ENCODE assay signal across 8 mouse cellular contexts in genomic region chr6:24955131-24955945, GRCm38 (mm10). TPM values are rescaled to one million over a fixed set of nuclear protein-coding genes. Genes with fewer than 3 reads are reported as not detected.
A peak's percentile ranks its signal among the peaks of the same experiment; 100 is the strongest.
DNase-seq lines count a peak whose midpoint lies in the region; ATAC-seq lines count a peak whose summit lies in the region.

No protein-coding gene starts in this region.

- ATAC-seq in heart, embryonic 12.5 days (ENCODE audit: insufficient number of reproducible peaks, low FRiP score) = peak; percentile 73
- peak; percentile 59 for ATAC-seq in liver, embryonic 11.5 days (replicated peaks; ENCODE audit: low FRiP score)

- peak overlapping the region; percentile 52 for H3K9ac ChIP-seq in heart, embryonic 12.5 days
- H3K9ac ChIP-seq in liver, embryonic 11.5 days (ENCODE audit: low read depth, low read length) = no peak overlapping the region

- peaks cover 9% of the 10 kb centered on the region for H3K27me3 ChIP-seq in heart, embryonic 12.5 days (replicated peaks)
- H3K27me3 ChIP-seq in liver, embryonic 11.5 days (replicated peaks; ENCODE audit: control insufficient read depth, insufficient read depth, low read length) = peaks cover 27% of the 10 kb centered on the region

- under 1% methylated on average over 91 of the region's 91 CpGs for WGBS in heart, embryonic 12.5 days
- under 1% methylated on average over 91 of the region's 91 CpGs for WGBS in liver, embryonic 11.5 days

- peak overlapping the region; percentile 61 for H3K4me3 ChIP-seq in heart, embryonic 12.5 days
- peak overlapping the region; percentile 54 for H3K4me3 ChIP-seq in liver, embryonic 11.5 days (ENCODE audit: low read depth, low read length)

- peak; percentile 4 for DNase-seq in thymus, postnatal 14 days
- DNase-seq in thymus, postnatal 0 days (ENCODE audit: low spot score) = no peak
- DNase-seq in embryo, embryonic 11 days = peak; percentile 82
- DNase-seq in kidney, postnatal 14 days = peak; percentile 55
- DNase-seq in liver, embryonic 11.5 days (ENCODE audit: low spot score) = peak; percentile 53
- peak; percentile 67 for DNase-seq in right cerebral cortex, adult 18-20 months
- DNase-seq in spleen, adult 18-20 months = no peak

- H3K4me2 ChIP-seq in heart, embryonic 12.5 days = peak overlapping the region; percentile 98
- H3K4me2 ChIP-seq in liver, embryonic 11.5 days = peak overlapping the region; percentile 86

- peaks cover 8% of the 10 kb centered on the region; the same call in 1 of the 2 replicates for H3K4me1 ChIP-seq in heart, embryonic 12.5 days (replicated peaks)
- H3K4me1 ChIP-seq in liver, embryonic 11.5 days (replicated peaks; ENCODE audit: control insufficient read depth, insufficient read depth, low read length) = no peaks in the 10 kb centered on the region; the same call in 1 of the 2 replicates

- H3K9me3 ChIP-seq in heart, embryonic 12.5 days (replicated peaks) = no peaks in the 10 kb centered on the region
- H3K9me3 ChIP-seq in liver, embryonic 11.5 days (ENCODE audit: control insufficient read depth, low read length) = no peaks in the 10 kb centered on the region

- H3K36me3 ChIP-seq in heart, embryonic 12.5 days = no peaks in the 10 kb centered on the region
- H3K36me3 ChIP-seq in liver, embryonic 11.5 days (ENCODE audit: control insufficient read depth, insufficient read depth, low read length) = no peaks in the 10 kb centered on the region

- no peak overlapping the region for H3K27ac ChIP-seq in heart, embryonic 12.5 days (ENCODE audit: poor library complexity, severe bottlenecking)
- no peak overlapping the region for H3K27ac ChIP-seq in liver, embryonic 11.5 days (ENCODE audit: low read depth, low read length)

RNA-seq across cellular contexts. Expression of gene Tmem229a, which starts 0.8 kb away (rescaled TPM):
- polyA plus RNA-seq in thymus, postnatal 0 days (2015; fragmentation: Nextera tagmentation; extraction: Ambion mirVana) = 0.13 and 0.15 TPM in 2 replicates
- polyA plus RNA-seq in heart, embryonic 12.5 days (2016; fragmentation: Nextera tagmentation; extraction: Ambion mirVana) = 0.13 and 0.19 TPM in 2 replicates
- polyA plus RNA-seq in liver, embryonic 11.5 days (2014; fragmentation: Nextera tagmentation; extraction: Ambion mirVana) = 0.05 and 0.12 TPM in 2 replicates

Comparison
In these comparisons a context has a peak if more than half of its experiments do, and no peak if none do; other contexts are left out.
1. DNase-seq: peak in thymus, postnatal 14 days (single experiment), embryo, embryonic 11 days (single experiment), kidney, postnatal 14 days (single experiment), liver, embryonic 11.5 days (single experiment) and right cerebral cortex, adult 18-20 months (single experiment); none in thymus, postnatal 0 days (single experiment) and spleen, adult 18-20 months (0 of 2).